Mouse (Mus musculus) hindlimb bud, embryonic 11.5 days (tissue): ENCODE results near the gene Icam2.
"Not testable (repeated sequence)": the region's sequence is repeated elsewhere in the genome, so short reads cannot be mapped to it uniquely, and the experiment has no call there.

Experiments used
- DNase-seq: peaks from one replicate; pipeline ENCODE4 v3.0.0-alpha.2; 2012; ENCODE audit warnings: low read depth, low spot score; ENCODE audit errors: extremely low spot score

The Icam2 gene

GRCm38 (mm10) chr11:106349772-106350171 is 38.1 kb downstream of the Icam2 start:
- DNase-seq: no peak

DNA sequence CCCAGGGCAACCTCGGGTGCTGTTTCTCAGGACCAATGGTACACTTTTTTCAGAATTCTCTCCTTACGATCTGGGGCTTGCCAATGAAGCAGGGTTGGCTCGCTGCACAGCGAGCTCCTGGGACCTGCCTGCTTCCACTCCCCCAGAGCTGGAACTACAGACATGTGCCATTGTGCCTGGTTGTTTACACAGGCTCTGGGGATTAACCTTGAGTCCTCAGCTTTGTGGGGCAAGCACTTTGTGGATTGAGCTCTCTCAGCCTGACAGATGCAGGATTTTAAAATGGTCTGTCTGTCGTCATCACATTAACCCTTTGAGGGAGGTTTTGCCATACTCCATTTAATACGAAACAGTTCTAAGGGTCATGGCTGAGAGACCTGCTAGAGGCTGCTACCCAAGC is 43.0 kb downstream of the Icam2 start:
- DNase-seq: no peak

DNA sequence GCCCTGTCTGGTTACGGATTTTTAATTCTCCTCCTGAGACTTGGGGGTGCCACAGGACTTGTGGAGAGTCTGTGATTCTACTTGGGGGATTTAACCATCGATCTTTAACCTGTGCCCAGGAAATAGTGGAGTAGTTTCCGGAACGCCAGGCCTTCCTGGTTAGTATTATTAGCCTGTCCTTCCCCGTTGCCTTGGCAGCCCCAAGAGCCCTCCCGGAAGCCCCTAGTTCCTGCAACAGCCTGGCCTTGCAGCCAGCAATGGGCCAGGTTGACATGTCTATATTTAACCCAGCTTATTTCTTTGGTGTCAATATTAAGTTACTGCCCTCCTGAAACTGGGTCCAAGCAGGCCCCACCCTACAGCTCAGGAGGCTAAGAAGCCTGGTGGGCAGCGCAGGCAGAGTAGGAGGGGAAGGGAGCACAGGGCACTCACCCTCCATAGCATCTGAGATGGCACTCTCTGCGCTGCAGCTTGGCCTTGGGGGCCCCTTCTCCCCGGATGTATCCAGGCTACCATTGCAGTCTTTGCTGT is 46.8 kb downstream of the Icam2 start:
- no peak for DNase-seq

- not testable (repeated sequence) for DNase-seq
These were observed 48.6 kb downstream of the Icam2 start for GRCm38 (mm10) chr11:106339323-106339722.

- no peak for DNase-seq
These were observed 49.0 kb downstream of the Icam2 start for GRCm38 (mm10) chr11:106338870-106339269.

- no peak for DNase-seq
These were observed 49.8 kb downstream of the Icam2 start for GRCm38 (mm10) chr11:106338029-106338428.

DNA sequence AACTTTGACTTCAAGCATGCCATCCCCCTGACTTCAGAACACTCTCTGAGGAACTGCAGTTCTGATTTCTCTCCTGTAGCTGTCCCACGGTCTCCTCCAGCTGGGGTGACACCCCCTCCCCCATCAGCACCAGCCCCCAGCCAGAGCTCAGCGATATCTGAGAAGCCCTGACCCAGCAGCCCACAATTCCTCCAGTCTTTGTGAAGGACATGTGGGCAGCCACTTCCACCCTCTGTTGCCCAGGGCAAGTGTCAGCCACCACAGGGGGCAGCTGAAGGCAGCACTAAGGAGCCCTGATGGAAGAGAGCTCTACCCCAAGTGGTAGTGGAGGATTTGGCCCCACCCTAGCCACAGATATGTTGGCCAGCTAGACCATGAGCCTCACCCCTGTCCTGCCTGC is 53.8 kb downstream of the Icam2 start:
- DNase-seq: no peak

- DNase-seq: no peak
These were observed 55.4 kb downstream of the Icam2 start for GRCm38 (mm10) chr11:106332458-106332857.

DNA sequence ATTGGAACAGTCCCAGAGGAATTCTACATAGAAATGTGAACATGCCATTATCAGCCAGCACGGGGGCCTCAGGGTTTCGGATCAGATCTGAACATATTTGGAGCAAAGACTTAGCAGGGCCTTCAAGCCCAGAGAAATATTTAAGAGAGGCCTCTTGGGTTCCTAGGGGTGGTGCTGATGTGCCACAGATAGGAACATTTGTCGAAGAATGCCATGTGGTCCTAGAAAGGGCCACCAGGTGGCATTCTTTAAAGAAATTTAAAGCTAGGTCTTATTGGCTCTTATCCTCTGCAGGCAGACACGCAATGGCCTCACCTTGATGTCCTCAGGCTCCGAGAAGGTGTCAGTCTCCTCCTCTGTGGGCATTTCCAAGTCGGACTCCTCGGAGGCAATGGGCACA is 58.2 kb downstream of the Icam2 start:
- no peak for DNase-seq

GRCm38 (mm10) chr11:106329128-106329527 is 58.7 kb downstream of the Icam2 start:
- DNase-seq: no peak

DNA sequence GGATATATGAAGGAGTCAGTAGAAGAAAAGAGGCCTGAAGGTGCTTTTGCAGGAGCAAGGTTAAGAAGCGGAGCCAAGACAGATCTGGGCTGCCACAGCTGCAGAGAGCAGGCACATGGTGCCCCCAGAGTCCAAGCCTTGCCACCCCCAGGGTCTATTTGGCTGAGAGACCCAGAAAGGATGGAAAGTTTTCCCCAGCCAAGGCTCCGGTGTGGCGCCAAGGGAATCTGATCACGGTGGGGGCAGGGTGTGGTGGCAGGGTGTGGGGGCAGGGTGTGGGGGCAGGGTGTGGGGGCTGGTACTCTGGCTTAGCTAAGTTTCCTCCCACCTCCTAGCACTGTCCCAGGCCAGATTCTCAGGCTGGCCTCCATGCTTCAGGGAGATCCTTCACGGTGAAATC is 59.4 kb downstream of the Icam2 start:
- no peak for DNase-seq
